Mouse (Mus musculus): ENCODE results near the gene Gm45234. TPM values are rescaled to one million over a fixed set of nuclear protein-coding genes. Genes with fewer than 3 reads are reported as not detected.
A peak's percentile ranks its signal among the peaks of the same experiment; 100 is the strongest.
"Not testable (repeated sequence)": the region's sequence is repeated elsewhere in the genome, so short reads cannot be mapped to it uniquely, and the experiment has no call there.

Gm45234 gene
- total RNA-seq (2021): not detected
- long read RNA-seq: 0 reads

GRCm38 (mm10) chr6:124755831-124756595 is at the start of gene Gm45234, which contains the start of gene Atn1:
TSS of gene Gm45234 (minus strand) at chr6:124756021.
TSS of gene Atn1 (minus strand) at chr6:124756524.
- peak; percentile 57 to 72 for DNase-seq (ENCODE audit: low spot score in 2 of 2)

GRCm38 (mm10) chr6:124804341-124804740 is 48.5 kb upstream of the Gm45234 start:
- DNase-seq (ENCODE audit: low spot score in 2 of 2): no peak

- not testable (repeated sequence) for DNase-seq (ENCODE audit: low spot score in 2 of 2)
Observed at GRCm38 (mm10) chr6:124803691-124804090, 47.9 kb upstream of the Gm45234 start.

- no peak for DNase-seq (ENCODE audit: low spot score in 2 of 2)
Observed at GRCm38 (mm10) chr6:124803061-124803460, 47.2 kb upstream of the Gm45234 start.

GRCm38 (mm10) chr6:124802400-124802799 is 46.6 kb upstream of the Gm45234 start:
- not testable (repeated sequence) for DNase-seq (ENCODE audit: low spot score in 2 of 2)

GRCm38 (mm10) chr6:124796200-124796599 is 40.4 kb upstream of the Gm45234 start:
- no peak for DNase-seq (ENCODE audit: low spot score in 2 of 2)

GRCm38 (mm10) chr6:124795781-124796180 is 40.0 kb upstream of the Gm45234 start:
- DNase-seq (ENCODE audit: low spot score in 2 of 2): no peak

GRCm38 (mm10) chr6:124791911-124792310 is 36.1 kb upstream of the Gm45234 start:
- no peak for DNase-seq (ENCODE audit: low spot score in 2 of 2)

- no peak for DNase-seq (ENCODE audit: low spot score in 2 of 2)
Observed at GRCm38 (mm10) chr6:124790121-124790520, 34.3 kb upstream of the Gm45234 start.

- DNase-seq (ENCODE audit: low spot score in 2 of 2): no peak
Observed at GRCm38 (mm10) chr6:124789519-124789918, 33.7 kb upstream of the Gm45234 start.

- no peak for DNase-seq (ENCODE audit: low spot score in 2 of 2)
Observed at GRCm38 (mm10) chr6:124787722-124788121, 31.9 kb upstream of the Gm45234 start.

- DNase-seq (ENCODE audit: low spot score in 2 of 2): no peak
Observed at GRCm38 (mm10) chr6:124786756-124787420, 31.1 kb upstream of the Gm45234 start.

- DNase-seq (ENCODE audit: low spot score in 2 of 2): no peak
Observed at GRCm38 (mm10) chr6:124782436-124782835, 26.6 kb upstream of the Gm45234 start.

- DNase-seq (ENCODE audit: low spot score in 2 of 2): no peak
Observed at GRCm38 (mm10) chr6:124780917-124781316, 25.1 kb upstream of the Gm45234 start.

GRCm38 (mm10) chr6:124779984-124780416 is 24.2 kb upstream of the Gm45234 start:
- no peak for DNase-seq (ENCODE audit: low spot score in 2 of 2)

GRCm38 (mm10) chr6:124779222-124779983 is 23.6 kb upstream of the Gm45234 start, which contains the start of gene Lrrc23:
TSS of gene Lrrc23 (minus strand) at chr6:124779727.
- peak in 1 of 2 experiments; percentile 47 for DNase-seq (ENCODE audit: low spot score in 2 of 2)

GRCm38 (mm10) chr6:124770511-124770910 is 14.7 kb upstream of the Gm45234 start:
- DNase-seq (ENCODE audit: low spot score in 2 of 2): no peak

- no peak for DNase-seq (ENCODE audit: low spot score in 2 of 2)
Observed at GRCm38 (mm10) chr6:124770013-124770412, 14.2 kb upstream of the Gm45234 start.

- DNase-seq (ENCODE audit: low spot score in 2 of 2): peak; percentile 66 to 77
Observed at GRCm38 (mm10) chr6:124769101-124769765, 13.4 kb upstream of the Gm45234 start, which contains the start of gene Eno2. TSS of gene Eno2 (minus strand) at chr6:124769673.

GRCm38 (mm10) chr6:124768704-124769044 is 12.9 kb upstream of the Gm45234 start:
- no peak for DNase-seq (ENCODE audit: low spot score in 2 of 2)
